Mouse (Mus musculus): ENCODE measurements at regions not wholly inside any gene's neighbourhood (a gene's known extent, or its start where the extent isn't known, plus 50 kb on each side); places are given as distances from the start of the nearest gene placed in this dataset.

GRCm38 (mm10) chr7:40275078-40275477 lies 623.0 kb upstream of the Vstm2b start:
- no peaks in the 10 kb centered on the region for H3K9me3 ChIP-seq (ENCODE audit: control insufficient read depth, low read length)
- no peaks in the 10 kb centered on the region for H3K36me3 ChIP-seq (ENCODE audit: control insufficient read depth, insufficient read depth)
- H3K4me3 ChIP-seq (replicated peaks; ENCODE audit: low read length): no peak overlapping the region
- no peaks in the 10 kb centered on the region for H3K27me3 ChIP-seq (replicated peaks; ENCODE audit: control insufficient read depth, insufficient read depth, low read length)
- ATAC-seq: no peak
- no peak overlapping the region for H3K9ac ChIP-seq (replicated peaks; ENCODE audit: low read depth, low read length)
- H3K27ac ChIP-seq (ENCODE audit: low read length): no peak overlapping the region
- H3K4me2 ChIP-seq (ENCODE audit: low read length): no peak overlapping the region
- no peaks in the 10 kb centered on the region for H3K4me1 ChIP-seq (replicated peaks; ENCODE audit: control insufficient read depth, insufficient read depth, low read length)
- 71% methylated on average over 9 of the region's 9 CpGs for WGBS

DNA sequence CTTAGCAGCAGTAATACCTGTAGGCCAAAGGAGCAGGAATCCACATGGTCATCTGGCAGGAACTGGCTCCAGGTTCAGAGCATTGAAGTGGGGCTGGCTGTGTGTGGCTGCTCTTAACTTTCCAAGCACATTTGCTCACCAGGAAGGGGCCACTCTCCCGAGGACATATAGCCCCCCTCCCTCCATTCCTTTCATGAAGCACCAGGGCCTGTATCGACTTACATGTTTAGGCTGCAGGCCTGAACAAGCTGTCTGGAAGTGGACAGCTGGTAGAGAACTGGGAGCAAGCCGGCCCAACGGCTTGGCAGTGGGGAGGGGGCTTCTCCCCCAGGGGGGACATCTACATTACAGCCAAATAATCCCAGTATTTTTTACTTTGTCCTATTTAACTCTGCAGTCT lies 622.5 kb upstream of the Vstm2b start:
- ATAC-seq: no peak
- no peak overlapping the region for H3K9ac ChIP-seq (replicated peaks; ENCODE audit: low read depth, low read length)
- WGBS: 16% methylated on average over 4 of the region's 4 CpGs
- H3K4me2 ChIP-seq (ENCODE audit: low read length): no peak overlapping the region
- H3K4me1 ChIP-seq (replicated peaks; ENCODE audit: control insufficient read depth, insufficient read depth, low read length): no peaks in the 10 kb centered on the region
- H3K27me3 ChIP-seq (replicated peaks; ENCODE audit: control insufficient read depth, insufficient read depth, low read length): no peaks in the 10 kb centered on the region
- H3K27ac ChIP-seq (ENCODE audit: low read length): no peak overlapping the region
- no peak overlapping the region for H3K4me3 ChIP-seq (replicated peaks; ENCODE audit: low read length)
- no peaks in the 10 kb centered on the region for H3K36me3 ChIP-seq (ENCODE audit: control insufficient read depth, insufficient read depth)
- no peaks in the 10 kb centered on the region for H3K9me3 ChIP-seq (ENCODE audit: control insufficient read depth, low read length)

DNA sequence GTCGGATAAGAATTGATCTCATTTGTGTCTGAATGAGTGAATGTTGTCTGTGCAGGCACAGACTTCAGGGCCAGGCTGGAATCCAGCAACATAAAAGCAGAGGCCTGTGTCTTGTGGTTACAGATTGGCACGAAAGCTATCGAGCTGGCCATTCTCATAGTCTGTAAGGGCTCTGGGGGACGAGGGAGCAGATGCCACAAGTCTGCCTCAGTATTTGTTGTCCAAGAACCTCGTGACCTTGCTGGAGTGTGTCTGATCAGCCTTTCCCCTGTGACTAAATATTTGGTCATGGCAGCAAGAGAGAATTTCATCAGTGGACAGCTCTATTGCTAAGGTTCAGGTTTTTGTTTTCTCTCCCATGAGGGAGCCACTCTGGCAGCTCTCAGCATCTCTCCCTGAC lies 622.0 kb upstream of the Vstm2b start:
- Histone ChIP-seq H3K4me3 (replicated peaks; ENCODE audit: low read length) (no peak overlapping the region), H3K4me2 (ENCODE audit: low read length) (no peak overlapping the region), H3K9me3 (ENCODE audit: control insufficient read depth, low read length) (no peaks in the 10 kb centered on the region), H3K9ac (replicated peaks; ENCODE audit: low read depth, low read length) (no peak overlapping the region), H3K4me1 (replicated peaks; ENCODE audit: control insufficient read depth, insufficient read depth, low read length) (no peaks in the 10 kb centered on the region), H3K27me3 (replicated peaks; ENCODE audit: control insufficient read depth, insufficient read depth, low read length) (no peaks in the 10 kb centered on the region), H3K36me3 (ENCODE audit: control insufficient read depth, insufficient read depth) (no peaks in the 10 kb centered on the region), H3K27ac (ENCODE audit: low read length) (no peak overlapping the region)
- no peak for ATAC-seq
- WGBS: 25% methylated on average over 5 of the region's 5 CpGs

GRCm38 (mm10) chr7:40290166-40290565 lies 608.0 kb upstream of the Vstm2b start:
- Histone ChIP-seq H3K36me3 (ENCODE audit: control insufficient read depth, insufficient read depth) (no peaks in the 10 kb centered on the region), H3K9me3 (ENCODE audit: control insufficient read depth, low read length) (no peaks in the 10 kb centered on the region), H3K4me3 (replicated peaks; ENCODE audit: low read length) (no peak overlapping the region), H3K9ac (replicated peaks; ENCODE audit: low read depth, low read length) (no peak overlapping the region), H3K4me2 (ENCODE audit: low read length) (no peak overlapping the region), H3K27ac (ENCODE audit: low read length) (no peak overlapping the region), H3K27me3 (replicated peaks; ENCODE audit: control insufficient read depth, insufficient read depth, low read length) (no peaks in the 10 kb centered on the region), H3K4me1 (replicated peaks; ENCODE audit: control insufficient read depth, insufficient read depth, low read length) (no peaks in the 10 kb centered on the region)
- ATAC-seq: no peak
- WGBS: 88% methylated on average over 3 of the region's 3 CpGs

- no peak overlapping the region for H3K9ac ChIP-seq (replicated peaks; ENCODE audit: low read depth, low read length)
- H3K9me3 ChIP-seq (ENCODE audit: control insufficient read depth, low read length): no peaks in the 10 kb centered on the region
- WGBS: 21% methylated on average over 2 of the region's 2 CpGs
- ATAC-seq: no peak
- no peaks in the 10 kb centered on the region for H3K4me1 ChIP-seq (replicated peaks; ENCODE audit: control insufficient read depth, insufficient read depth, low read length)
- H3K27me3 ChIP-seq (replicated peaks; ENCODE audit: control insufficient read depth, insufficient read depth, low read length): no peaks in the 10 kb centered on the region
- no peak overlapping the region for H3K4me2 ChIP-seq (ENCODE audit: low read length)
- H3K4me3 ChIP-seq (replicated peaks; ENCODE audit: low read length): no peak overlapping the region
- no peaks in the 10 kb centered on the region for H3K36me3 ChIP-seq (ENCODE audit: control insufficient read depth, insufficient read depth)
- no peak overlapping the region for H3K27ac ChIP-seq (ENCODE audit: low read length)
These were observed 587.6 kb upstream of the Vstm2b start for GRCm38 (mm10) chr7:40310558-40310957.

DNA sequence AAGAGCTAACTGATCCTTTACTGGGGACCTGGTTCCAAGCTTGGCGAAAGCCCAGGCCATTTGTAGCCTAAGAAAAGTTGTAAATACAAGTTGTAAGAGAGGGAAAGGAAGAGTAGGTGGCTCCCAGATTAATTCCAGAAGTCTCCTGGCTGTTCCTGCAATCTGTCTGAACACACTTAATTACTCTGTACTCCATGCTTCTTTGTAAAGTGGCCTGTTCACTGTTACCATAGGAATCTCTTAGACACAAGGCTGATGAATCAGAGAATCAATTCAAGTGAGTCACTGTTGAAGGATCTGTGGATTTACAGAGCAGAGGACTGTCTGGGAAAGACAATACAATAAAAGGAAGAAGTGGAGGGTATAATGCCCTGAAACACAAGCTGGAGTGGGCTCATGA lies 577.0 kb upstream of the Vstm2b start:
- Histone ChIP-seq H3K27ac (ENCODE audit: low read length) (no peak overlapping the region), H3K4me1 (replicated peaks; ENCODE audit: control insufficient read depth, insufficient read depth, low read length) (no peaks in the 10 kb centered on the region), H3K27me3 (replicated peaks; ENCODE audit: control insufficient read depth, insufficient read depth, low read length) (no peaks in the 10 kb centered on the region), H3K4me2 (ENCODE audit: low read length) (no peak overlapping the region), H3K9ac (replicated peaks; ENCODE audit: low read depth, low read length) (no peak overlapping the region), H3K9me3 (ENCODE audit: control insufficient read depth, low read length) (no peaks in the 10 kb centered on the region), H3K4me3 (replicated peaks; ENCODE audit: low read length) (no peak overlapping the region), H3K36me3 (ENCODE audit: control insufficient read depth, insufficient read depth) (no peaks in the 10 kb centered on the region)
- WGBS: 86% methylated on average over 1 of the region's 1 CpGs
- ATAC-seq: no peak

DNA sequence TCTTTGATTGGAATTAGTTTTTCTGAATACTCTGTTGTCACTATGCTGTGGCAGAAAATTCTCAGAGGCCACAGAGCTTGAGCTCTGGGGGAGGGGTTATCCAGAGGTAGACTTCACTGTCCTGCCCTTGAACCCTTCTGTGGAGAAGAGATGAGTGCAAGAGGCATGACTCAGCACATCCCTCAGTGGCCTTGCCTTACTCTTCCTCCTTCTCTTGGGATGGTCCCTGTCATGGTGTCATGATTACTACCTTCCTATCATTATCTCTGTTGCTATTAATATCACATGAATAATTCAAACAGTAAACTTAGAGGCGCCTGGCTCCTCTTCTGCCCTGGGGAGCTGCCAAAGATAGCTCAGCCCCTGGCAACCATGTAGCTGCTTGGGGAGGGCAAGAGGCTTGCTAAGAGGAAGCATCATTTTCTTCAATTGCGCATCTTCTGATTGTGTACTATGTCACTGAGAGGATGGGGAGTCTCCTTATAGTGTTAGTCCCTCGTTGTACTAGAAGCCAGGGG lies 572.9 kb upstream of the Vstm2b start:
- H3K4me2 ChIP-seq (ENCODE audit: low read length): no peak overlapping the region
- no peak overlapping the region for H3K4me3 ChIP-seq (replicated peaks; ENCODE audit: low read length)
- no peaks in the 10 kb centered on the region for H3K36me3 ChIP-seq (ENCODE audit: control insufficient read depth, insufficient read depth)
- 68% methylated on average over 3 of the region's 3 CpGs for WGBS
- H3K9me3 ChIP-seq (ENCODE audit: control insufficient read depth, low read length): no peaks in the 10 kb centered on the region
- H3K27me3 ChIP-seq (replicated peaks; ENCODE audit: control insufficient read depth, insufficient read depth, low read length): no peaks in the 10 kb centered on the region
- no peak overlapping the region for H3K9ac ChIP-seq (replicated peaks; ENCODE audit: low read depth, low read length)
- H3K4me1 ChIP-seq (replicated peaks; ENCODE audit: control insufficient read depth, insufficient read depth, low read length): no peaks in the 10 kb centered on the region
- ATAC-seq: peak; percentile 18; the same call in 1 of the 2 replicates
- H3K27ac ChIP-seq (ENCODE audit: low read length): no peak overlapping the region

DNA sequence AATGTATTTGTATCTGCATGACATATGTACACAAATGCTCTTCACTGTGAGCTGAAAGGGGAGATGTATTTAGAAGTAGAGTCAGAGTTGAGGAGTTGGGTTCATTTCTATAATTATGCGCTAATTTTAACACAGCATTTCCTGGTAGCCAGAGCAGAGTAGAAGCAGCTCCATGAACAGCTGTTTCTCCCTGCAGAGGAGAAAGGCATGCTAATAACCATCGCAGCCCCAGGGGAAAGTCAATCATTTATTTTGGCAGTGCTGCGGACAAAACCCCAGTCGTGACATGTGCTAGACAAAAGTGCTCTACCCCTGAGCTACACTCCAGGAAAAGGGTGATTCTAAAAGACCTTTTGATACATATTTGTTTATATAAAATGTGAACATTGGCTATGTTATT lies 565.7 kb upstream of the Vstm2b start:
- Histone ChIP-seq H3K9me3 (ENCODE audit: control insufficient read depth, low read length) (no peaks in the 10 kb centered on the region), H3K4me1 (replicated peaks; ENCODE audit: control insufficient read depth, insufficient read depth, low read length) (no peaks in the 10 kb centered on the region; the same call in 1 of the 2 replicates), H3K27me3 (replicated peaks; ENCODE audit: control insufficient read depth, insufficient read depth, low read length) (no peaks in the 10 kb centered on the region), H3K9ac (replicated peaks; ENCODE audit: low read depth, low read length) (no peak overlapping the region), H3K36me3 (ENCODE audit: control insufficient read depth, insufficient read depth) (no peaks in the 10 kb centered on the region), H3K4me2 (ENCODE audit: low read length) (no peak overlapping the region), H3K27ac (ENCODE audit: low read length) (no peak overlapping the region), H3K4me3 (replicated peaks; ENCODE audit: low read length) (no peak overlapping the region)
- peak; percentile 54 for ATAC-seq
- WGBS: 43% methylated on average over 4 of the region's 4 CpGs

GRCm38 (mm10) chr7:40352306-40352705 lies 545.8 kb upstream of the Vstm2b start:
- no peak overlapping the region for H3K9ac ChIP-seq (replicated peaks; ENCODE audit: low read depth, low read length)
- ATAC-seq: no peak
- no peaks in the 10 kb centered on the region for H3K4me1 ChIP-seq (replicated peaks; ENCODE audit: control insufficient read depth, insufficient read depth, low read length)
- no peak overlapping the region for H3K4me2 ChIP-seq (ENCODE audit: low read length)
- H3K9me3 ChIP-seq (ENCODE audit: control insufficient read depth, low read length): no peaks in the 10 kb centered on the region
- H3K36me3 ChIP-seq (ENCODE audit: control insufficient read depth, insufficient read depth): no peaks in the 10 kb centered on the region
- H3K27ac ChIP-seq (ENCODE audit: low read length): no peak overlapping the region
- no peak overlapping the region for H3K4me3 ChIP-seq (replicated peaks; ENCODE audit: low read length)
- no peaks in the 10 kb centered on the region for H3K27me3 ChIP-seq (replicated peaks; ENCODE audit: control insufficient read depth, insufficient read depth, low read length)
- WGBS: 47% methylated on average over 4 of the region's 4 CpGs

DNA sequence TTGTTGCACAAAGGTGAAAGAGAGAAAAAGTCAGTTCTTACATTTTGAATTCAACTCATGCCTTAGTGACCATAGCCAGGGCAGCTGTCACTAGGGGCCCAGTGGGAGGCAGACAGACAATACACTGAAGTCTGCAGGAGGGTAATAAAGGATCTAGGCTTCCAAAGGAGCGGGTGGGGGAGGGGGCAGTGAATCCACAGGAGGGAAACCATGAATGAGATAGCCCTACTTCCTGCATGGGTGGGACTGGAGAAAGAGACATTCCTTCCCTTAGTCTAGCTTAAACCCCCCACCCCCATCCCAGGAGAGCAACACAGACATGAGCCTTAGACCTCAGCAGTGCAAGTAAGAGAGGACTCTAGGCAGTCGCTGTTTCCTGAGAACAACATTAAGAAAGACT lies 535.4 kb upstream of the Vstm2b start:
- WGBS: 7% methylated on average over 2 of the region's 2 CpGs
- Histone ChIP-seq H3K27me3 (replicated peaks; ENCODE audit: control insufficient read depth, insufficient read depth, low read length) (no peaks in the 10 kb centered on the region), H3K4me2 (ENCODE audit: low read length) (no peak overlapping the region), H3K9me3 (ENCODE audit: control insufficient read depth, low read length) (no peaks in the 10 kb centered on the region), H3K4me1 (replicated peaks; ENCODE audit: control insufficient read depth, insufficient read depth, low read length) (no peaks in the 10 kb centered on the region), H3K4me3 (replicated peaks; ENCODE audit: low read length) (no peak overlapping the region), H3K9ac (replicated peaks; ENCODE audit: low read depth, low read length) (no peak overlapping the region), H3K36me3 (ENCODE audit: control insufficient read depth, insufficient read depth) (no peaks in the 10 kb centered on the region), H3K27ac (ENCODE audit: low read length) (no peak overlapping the region)
- ATAC-seq: no peak

All from forebrain, embryonic 16.5 days (tissue).